Mouse (Mus musculus) adrenal gland (tissue): ENCODE measurements around the gene Psmb7.

Experiments
- intact Hi-C: fragments of 180-260 bp; cut with DNase I; formaldehyde crosslinking; loops from one replicate; pipeline ENCODE4 v1.15.1; 2025
- microRNA-seq, 2 experiments: library from miRNA; unstranded; fragments of <30 nt; microRNA quantifications; one replicate each; pipeline ENCODE4; 2019

The Psmb7 gene

DNA sequence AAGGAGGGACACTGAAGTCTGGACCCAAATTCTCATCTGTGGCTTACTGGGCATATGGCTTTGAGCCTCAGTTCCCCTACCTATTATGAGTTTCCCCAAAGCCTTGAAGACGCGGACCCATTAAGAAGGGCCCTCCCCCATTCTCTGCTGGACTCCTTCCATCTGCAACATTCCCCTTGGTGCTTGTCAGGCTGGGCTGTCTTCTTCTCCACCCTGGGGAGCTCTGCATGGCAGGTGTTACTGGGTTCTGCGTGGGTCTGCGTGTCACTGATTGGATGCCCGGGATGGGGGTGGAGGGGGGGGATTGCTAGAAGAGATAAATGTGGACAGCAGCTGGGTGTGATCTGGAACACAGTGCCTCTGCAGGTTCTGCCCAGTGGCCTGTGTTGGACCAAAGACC, 97.1 kb downstream of the Psmb7 start:
- intact Hi-C loops, result no loop called here

DNA sequence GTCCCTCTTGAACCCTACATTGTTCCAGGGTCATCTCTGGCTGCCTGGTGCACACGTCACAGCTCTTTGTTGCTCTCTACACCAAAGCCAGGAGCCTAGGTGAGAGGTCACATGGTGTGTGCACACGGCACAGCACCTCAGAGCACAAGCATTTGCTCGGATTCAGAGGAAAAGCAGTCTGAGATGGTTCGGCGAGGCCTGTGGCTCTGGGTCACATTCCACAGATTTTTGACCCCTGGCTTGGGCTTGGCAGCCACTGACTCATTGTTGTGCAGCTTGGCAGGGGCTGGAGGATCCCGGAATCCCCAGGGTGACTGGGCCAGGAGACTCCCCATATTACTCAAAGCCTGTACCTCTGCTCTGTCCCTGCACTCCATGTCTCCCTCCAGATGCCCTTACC, 97.7 kb downstream of the Psmb7 start:
- intact Hi-C loops, result no loop called here

DNA sequence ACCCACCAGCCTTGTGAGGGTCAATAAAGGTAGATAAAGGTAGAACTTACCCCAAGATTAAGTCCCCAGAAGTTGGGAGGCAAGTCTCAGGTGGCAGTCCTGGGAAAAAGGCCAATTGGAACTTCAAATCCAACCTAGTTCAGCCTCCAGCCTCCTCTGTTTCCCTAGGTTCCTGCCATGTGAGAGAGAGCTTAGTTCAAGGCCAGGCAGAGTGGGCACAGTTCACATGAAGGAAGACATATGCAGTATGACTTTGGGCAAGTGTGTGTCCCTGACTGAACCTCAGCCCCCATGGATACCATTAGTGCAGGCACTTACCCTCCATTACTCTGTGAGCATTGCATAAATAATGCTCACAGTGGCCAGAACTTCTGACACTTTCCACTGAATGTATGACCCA, 98.2 kb downstream of the Psmb7 start:
- intact Hi-C loops, result no loop called here

DNA sequence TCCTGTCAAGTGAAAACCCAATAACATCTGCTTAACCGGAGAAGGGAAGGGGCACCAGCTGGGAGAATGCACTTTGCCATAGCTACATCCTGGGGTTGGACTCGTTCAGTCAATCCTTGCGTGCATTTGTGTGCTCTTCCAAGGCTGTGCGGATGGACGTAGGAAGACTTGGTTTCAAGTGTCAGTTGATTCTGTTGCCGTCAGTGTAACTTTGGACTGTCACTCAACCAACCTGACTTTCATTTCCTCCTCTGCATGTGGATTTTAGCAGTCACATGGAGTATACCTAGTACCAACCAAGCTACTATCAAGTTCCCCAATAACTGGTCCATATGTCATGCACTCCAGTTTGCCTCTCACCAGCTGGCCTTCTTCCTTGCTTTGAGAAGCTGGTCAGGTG, 98.9 kb downstream of the Psmb7 start:
- intact Hi-C loops, result no loop called here

DNA sequence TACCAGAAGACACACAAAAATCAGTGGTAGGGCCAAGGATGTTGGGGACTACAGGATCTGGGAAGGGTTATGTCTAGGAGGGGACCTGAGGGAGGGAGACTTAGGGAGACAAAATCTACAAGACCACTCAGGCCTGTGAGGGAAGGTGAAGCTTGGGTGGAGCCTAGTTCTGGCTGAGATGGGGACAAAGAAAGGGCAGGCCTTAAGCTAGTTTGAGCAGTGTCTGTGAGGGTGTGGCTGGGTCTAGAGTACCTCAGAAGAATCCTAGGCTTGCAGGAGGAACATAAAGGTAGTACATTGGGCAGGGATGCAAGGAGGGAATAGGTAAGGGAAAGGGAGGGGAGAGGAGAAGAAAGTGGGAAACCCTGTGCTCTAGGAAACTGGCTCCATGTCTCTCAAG, 99.5 kb downstream of the Psmb7 start:
- intact Hi-C loops, result no loop called here

DNA sequence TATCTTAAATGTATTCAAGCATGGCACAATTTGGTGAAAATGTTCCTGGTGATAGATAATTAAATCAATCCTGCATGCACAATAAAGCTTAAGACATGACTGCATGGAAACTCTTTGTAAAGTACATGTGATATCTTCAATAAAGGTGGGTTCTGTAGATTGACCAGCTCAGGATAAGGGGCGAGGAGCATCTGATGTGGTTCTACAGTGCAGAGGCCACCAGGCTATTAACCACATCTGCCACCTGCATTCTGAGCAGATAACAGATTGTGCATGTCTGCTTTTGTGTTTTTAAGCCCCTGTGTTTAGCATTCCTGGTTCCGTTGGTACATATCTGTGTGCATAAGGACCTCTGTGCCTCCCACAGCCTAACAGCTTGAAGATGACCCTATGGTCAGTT, 100.7 kb downstream of the Psmb7 start:
- intact Hi-C loops, result no loop called here

DNA sequence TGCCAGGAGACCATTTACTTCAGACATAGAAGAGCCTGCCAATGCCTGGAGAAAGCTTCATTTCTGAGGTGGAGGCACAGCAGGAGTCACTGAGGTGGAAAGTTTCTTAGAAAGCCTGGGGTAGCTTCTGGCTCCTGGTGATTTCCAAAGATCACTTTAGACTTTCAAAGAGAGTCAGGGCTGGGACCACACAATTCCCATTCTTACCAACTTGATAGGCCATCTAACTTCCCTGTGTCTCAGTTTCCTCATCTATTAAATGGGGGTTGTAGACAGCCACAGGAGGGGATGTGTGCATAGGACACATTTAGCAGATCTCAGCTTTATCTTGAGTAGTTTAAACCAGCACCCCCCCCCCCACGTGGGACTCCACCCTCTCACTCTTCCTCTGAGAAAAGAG, 101.5 kb downstream of the Psmb7 start:
- intact Hi-C loops, result no loop called here

DNA sequence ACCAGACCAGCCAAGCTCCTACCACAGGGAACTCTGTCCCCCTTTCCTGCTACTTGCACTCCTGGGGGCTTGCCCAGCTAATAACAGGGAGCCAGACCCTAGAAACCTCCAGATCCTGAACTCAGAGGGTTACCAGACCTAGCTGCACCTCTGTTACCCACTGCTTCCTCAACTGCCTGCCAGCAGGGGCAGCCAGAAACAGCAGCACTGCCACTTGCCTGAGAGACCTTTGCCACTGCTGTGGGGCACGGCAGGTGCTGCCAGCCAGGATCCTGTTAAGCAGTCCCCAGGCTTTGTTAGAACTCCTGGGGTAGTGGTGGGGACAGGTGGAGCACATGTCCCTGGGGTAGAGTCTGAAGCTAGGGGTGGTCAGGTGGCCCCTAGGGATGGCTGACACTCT, 102.3 kb downstream of the Psmb7 start:
- intact Hi-C loops, result no loop called here

DNA sequence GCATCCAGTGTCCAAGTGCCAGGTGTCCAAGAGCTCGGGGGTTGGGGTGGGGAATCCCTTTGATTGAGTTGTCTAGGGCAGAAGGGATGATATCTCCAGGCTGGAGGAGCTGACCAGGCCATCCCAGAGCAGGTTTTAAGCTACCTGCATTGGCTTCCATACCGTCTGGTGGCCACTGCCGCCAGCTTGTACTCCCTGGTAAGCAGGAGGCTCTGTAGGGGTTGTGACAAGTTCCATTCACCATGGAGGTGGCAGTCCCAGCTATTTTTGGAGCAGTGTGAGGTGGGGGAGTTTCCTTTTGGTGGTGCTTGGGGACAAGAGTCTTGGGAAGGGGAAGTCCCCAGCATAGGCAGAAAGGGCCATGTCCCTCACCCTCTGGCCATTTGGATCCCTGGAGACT, 102.8 kb downstream of the Psmb7 start:
- intact Hi-C loops, result no loop called here

DNA sequence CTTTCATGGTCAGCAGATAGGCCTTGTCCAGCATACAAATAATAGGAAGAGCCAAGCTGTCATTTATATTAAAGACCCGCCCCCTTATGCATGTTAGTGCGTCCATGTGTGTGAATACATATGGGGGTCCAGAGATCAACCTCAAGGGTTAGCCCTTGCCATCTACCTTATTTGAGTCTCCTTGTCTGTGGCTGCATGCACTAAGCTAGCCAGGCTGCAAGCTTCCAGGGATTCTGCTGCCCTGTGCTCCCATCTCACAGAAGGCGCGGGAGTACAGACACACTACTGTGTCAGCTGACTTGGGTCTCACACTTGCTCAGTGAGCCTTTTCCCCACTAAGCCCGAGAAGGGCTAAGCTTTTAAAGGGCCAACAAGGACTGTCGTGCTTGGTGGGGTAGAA, 103.2 kb downstream of the Psmb7 start:
- intact Hi-C loops, result no loop called here

DNA sequence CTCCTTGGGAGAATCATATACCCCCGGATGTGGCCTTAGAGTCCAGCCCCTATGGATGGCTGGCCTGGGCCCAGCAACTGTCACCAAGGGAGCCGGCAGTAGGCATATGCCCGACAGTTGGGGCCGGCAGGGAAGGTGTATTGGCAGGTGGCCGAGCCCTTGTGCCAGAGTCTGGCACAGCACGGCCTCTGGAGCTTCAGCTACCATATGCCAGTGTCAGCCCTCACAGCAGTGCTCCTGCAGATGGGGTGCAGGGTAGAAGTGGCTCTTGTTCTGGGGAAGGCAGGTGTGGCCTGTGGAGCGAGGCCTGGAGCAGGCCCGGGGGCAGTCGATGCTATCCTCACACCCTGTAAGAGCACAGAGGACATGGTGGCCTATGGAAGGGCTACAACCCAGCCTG, 104.2 kb downstream of the Psmb7 start:
- intact Hi-C loops, result no loop called here

Small RNA genes lying within 50 kb of the gene (microRNA-seq; reads per million reads assigned to microRNA genes)
- gene Gm27634, result 0 reads per million in 2 experiments
